Comparison of ENCODE assay signal across 8 mouse cellular contexts in genomic region chr14:47366881-47367321, GRCm38 (mm10). TPM values are rescaled to one million over a fixed set of nuclear protein-coding genes. Genes with fewer than 3 reads are reported as not detected.
DNase-seq lines count a peak whose midpoint lies in the region; ATAC-seq and TF ChIP-seq lines count a peak whose summit lies in the region.

No protein-coding gene starts in this region.

- no peak for DNase-seq in forebrain, embryonic 10.5 days (ENCODE audit: extremely low spot score, low spot score)
- DNase-seq in Muller cell, postnatal 12 days (ENCODE audit: inconsistent ontology term): peak; percentile 82
- DNase-seq in frontal cortex, postnatal 10 days (ENCODE audit: low spot score in 2 of 2): peak; percentile 48
- peak; percentile 77 to 90 for DNase-seq in layer of hippocampus, adult 18-20 months (ENCODE audit: low spot score in 2 of 2)
- peak; percentile 44 for DNase-seq in lung, postnatal 36 days
- DNase-seq in stomach, postnatal 0 days (ENCODE audit: low spot score): peak; percentile 70

- peaks cover 31% of the 10 kb centered on the region for H3K4me1 ChIP-seq in forebrain, embryonic 15.5 days
- peaks cover 16% of the 10 kb centered on the region for H3K4me1 ChIP-seq in forebrain, embryonic 10.5 days
- no peaks in the 10 kb centered on the region for H3K4me1 ChIP-seq in stomach, postnatal 0 days (replicated peaks; ENCODE audit: control insufficient read depth, insufficient read depth)

- H3K27me3 ChIP-seq in forebrain, embryonic 15.5 days: peaks cover 4% of the 10 kb centered on the region; the same call in 1 of the 2 replicates
- H3K27me3 ChIP-seq in forebrain, embryonic 10.5 days (ENCODE audit: poor library complexity, severe bottlenecking): peaks cover 4% of the 10 kb centered on the region
- no peaks in the 10 kb centered on the region for H3K27me3 ChIP-seq in stomach, postnatal 0 days (ENCODE audit: control insufficient read depth, insufficient read depth, low read length)

- WGBS in forebrain, embryonic 15.5 days: 21% methylated on average over 7 of the region's 7 CpGs
- WGBS in forebrain, embryonic 10.5 days: 83% methylated on average over 7 of the region's 7 CpGs
- 26% methylated on average over 7 of the region's 7 CpGs for WGBS in stomach, postnatal 0 days

- no peaks in the 10 kb centered on the region for H3K36me3 ChIP-seq in forebrain, embryonic 15.5 days
- H3K36me3 ChIP-seq in forebrain, embryonic 10.5 days (replicated peaks): no peaks in the 10 kb centered on the region
- H3K36me3 ChIP-seq in stomach, postnatal 0 days (ENCODE audit: control insufficient read depth, insufficient read depth, low read length): no peaks in the 10 kb centered on the region

- no peak for TF ChIP-seq CTCF in stomach, postnatal 0 days (IDR thresholded peaks at IDR 0.05; ENCODE audit: low read depth)

- H3K9ac ChIP-seq in forebrain, embryonic 15.5 days (replicated peaks): no peak overlapping the region
- no peak overlapping the region for H3K9ac ChIP-seq in stomach, postnatal 0 days (ENCODE audit: low read length)

- ATAC-seq in forebrain, embryonic 15.5 days (replicated peaks): peak; percentile 93
- ATAC-seq in stomach, postnatal 0 days (ENCODE audit: low FRiP score, low TSS enrichment): 0 out of 2 replicates have a peak, but pooled peaks have one; percentile 13
- no peak for ATAC-seq in activated CD4-positive, CD25-positive, alpha-beta regulatory T cell, adult 4 months

- TF ChIP-seq EP300 in stomach, postnatal 0 days (optimal IDR thresholded peaks at IDR 0.05): no peak

- H3K4me2 ChIP-seq in forebrain, embryonic 15.5 days (replicated peaks): no peak overlapping the region
- peak overlapping the region; percentile 9; the same call in 1 of the 2 replicates for H3K4me2 ChIP-seq in stomach, postnatal 0 days (replicated peaks; ENCODE audit: low read depth)

- H3K9me3 ChIP-seq in forebrain, embryonic 15.5 days: no peaks in the 10 kb centered on the region
- no peaks in the 10 kb centered on the region for H3K9me3 ChIP-seq in forebrain, embryonic 10.5 days
- no peaks in the 10 kb centered on the region for H3K9me3 ChIP-seq in stomach, postnatal 0 days (ENCODE audit: control insufficient read depth, low read length)

- no peak overlapping the region for H3K4me3 ChIP-seq in forebrain, embryonic 15.5 days
- H3K4me3 ChIP-seq in forebrain, embryonic 10.5 days: no peak overlapping the region
- no peak overlapping the region for H3K4me3 ChIP-seq in stomach, postnatal 0 days (ENCODE audit: low read depth, low read length)

- peak overlapping the region; percentile 42 for H3K27ac ChIP-seq in forebrain, embryonic 15.5 days (replicated peaks)
- no peak overlapping the region for H3K27ac ChIP-seq in forebrain, embryonic 10.5 days
- H3K27ac ChIP-seq in stomach, postnatal 0 days (replicated peaks): peak overlapping the region; percentile 75

RNA-seq across cellular contexts. Expression of gene Lgals3, which starts 0.7 kb away (rescaled TPM):
- polyA plus RNA-seq in forebrain, embryonic 15.5 days (2015; fragmentation: Nextera tagmentation; extraction: Ambion mirVana): 1.8 and 2.6 TPM in 2 replicates
- 0.20 and 0.29 TPM in 2 replicates for polyA plus RNA-seq in forebrain, embryonic 10.5 days (2016; fragmentation: Nextera tagmentation; extraction: Ambion mirVana)
- total RNA-seq in layer of hippocampus, adult 18-20 months (2021): 1 to 10 TPM in 1 of 2 experiments, not detected in 1; 1.1 TPM
- polyA plus RNA-seq in stomach, postnatal 0 days (2015; fragmentation: Nextera tagmentation; extraction: Ambion mirVana): 359 and 387 TPM in 2 replicates
- 10 to 100 TPM; 43.2 to 70.4 TPM for polyA plus RNA-seq in activated CD4-positive, CD25-positive, alpha-beta regulatory T cell, adult 4 months (2017; shearing (Covaris generic))

RNA-seq across cellular contexts. Expression of gene Dlgap5, which starts 51.3 kb away (rescaled TPM):
- 17.7 and 22.4 TPM in 2 replicates for polyA plus RNA-seq in forebrain, embryonic 15.5 days (2015; fragmentation: Nextera tagmentation; extraction: Ambion mirVana)
- polyA plus RNA-seq in forebrain, embryonic 10.5 days (2016; fragmentation: Nextera tagmentation; extraction: Ambion mirVana): 86.4 and 88.0 TPM in 2 replicates
- total RNA-seq in layer of hippocampus, adult 18-20 months (2021): under 1 TPM in 1 of 2 experiments, not detected in 1; 0.25 TPM
- 5.9 and 7.4 TPM in 2 replicates for polyA plus RNA-seq in stomach, postnatal 0 days (2015; fragmentation: Nextera tagmentation; extraction: Ambion mirVana)
- 10 to 100 TPM; 14.7 to 15.5 TPM for polyA plus RNA-seq in activated CD4-positive, CD25-positive, alpha-beta regulatory T cell, adult 4 months (2017; shearing (Covaris generic))

Comparison
In these comparisons a context has a peak if more than half of its experiments do, and no peak if none do; other contexts are left out.
1. RNA of gene Lgals3, which starts 0.7 kb away (polyA plus RNA-seq): 359 to 387 TPM in stomach, postnatal 0 days and 43.2 to 70.4 TPM in activated CD4-positive, CD25-positive, alpha-beta regulatory T cell, adult 4 months; 1.8 to 2.6 TPM in forebrain, embryonic 15.5 days and 0.20 to 0.29 TPM in forebrain, embryonic 10.5 days; every median in the first group is over 10 times any median in the second.